Mouse (Mus musculus) cerebellum, adult 2 months (tissue): ENCODE data around the gene Gm47841. TPM values are rescaled to one million over a fixed set of nuclear protein-coding genes. Genes with fewer than 3 reads are reported as not detected.

Experiments
- DNase-seq, 2 experiments: peaks; one replicate each; pipeline ENCODE4 v3.0.0; 2021
- H3K27ac ChIP-seq: fragments of 200-500 bp; 2 replicates; pipeline ENCODE4 v1.5.1; 2012; ENCODE audit warnings: low read length, control low read depth, inconsistent platforms; ENCODE audit not compliant: insufficient read depth
- H3K27me3 ChIP-seq: fragments of 200-500 bp; 2 replicates; pipeline ENCODE4 v1.6.1; 2012; ENCODE audit warnings: inconsistent platforms, mild to moderate bottlenecking, low read length, moderate library complexity; ENCODE audit not compliant: control insufficient read depth, insufficient read depth
- H3K4me1 ChIP-seq: fragments of 200-500 bp; 2 replicates; pipeline ENCODE4 v1.6.1; 2011; ENCODE audit warnings: low read length; ENCODE audit not compliant: control insufficient read depth, insufficient read depth
- H3K4me3 ChIP-seq: fragments of 200-500 bp; replicated peaks from 2 replicates; pipeline ENCODE3; 2011; ENCODE audit warnings: mild to moderate bottlenecking, low read depth, low read length, control low read depth; ENCODE audit not compliant: insufficient read depth
- CTCF ChIP-seq: fragments of 200-500 bp; IDR thresholded peaks from 2 replicates; pipeline ENCODE4 v1.5.1; 2011; ENCODE audit warnings: low read depth, mild to moderate bottlenecking, control low read depth, low read length, moderate library complexity, borderline replicate concordance; ENCODE audit not compliant: insufficient read depth
- POLR2A ChIP-seq: fragments of 200-500 bp; IDR thresholded peaks from 2 replicates; pipeline ENCODE4 v1.6.1; 2011; ENCODE audit warnings: low read length, control low read depth, borderline replicate concordance; ENCODE audit not compliant: insufficient read depth
- WGBS: fragments of 180-500 bp; shearing (Covaris S2); methylation state at CpG from one replicate; pipeline ENCODE4 v1.1.7; 2018; 5-methylcytosine and 5-hydroxymethylcytosine counted together
- polyA plus RNA-seq: library from polyadenylated mRNA; depleted of rRNA; stranded (reverse); fragments of >200 nt; gene quantifications from 2 replicates; pipeline ENCODE4 v1.2.3, GENCODE M21; 2012

The Gm47841 gene
- polyA plus RNA-seq, 1 experiment = not detected

GRCm38 (mm10) chr15:101008386-101009010, 38.7 kb downstream of the Gm47841 start:
- Histone ChIP-seq H3K4me3 (no peak overlapping the region), H3K27ac (no peak overlapping the region), H3K4me1 (peaks cover 7% of the 10 kb centered on the region; the same call in 1 of the 2 replicates), H3K27me3 (no peaks in the 10 kb centered on the region)
- WGBS = 36% methylated on average over 14 of the region's 14 CpGs
- no peak for TF ChIP-seq CTCF
- TF ChIP-seq POLR2A = no peak
- no peak for DNase-seq

GRCm38 (mm10) chr15:101007236-101007635, 40.0 kb downstream of the Gm47841 start:
- TF ChIP-seq CTCF (no peak), POLR2A (no peak)
- DNase-seq = no peak
- Histone ChIP-seq H3K4me1 (peaks cover 7% of the 10 kb centered on the region; the same call in 1 of the 2 replicates), H3K27me3 (no peaks in the 10 kb centered on the region), H3K27ac (no peak overlapping the region), H3K4me3 (no peak overlapping the region)
- WGBS = 86% methylated on average over 7 of the region's 7 CpGs

DNA sequence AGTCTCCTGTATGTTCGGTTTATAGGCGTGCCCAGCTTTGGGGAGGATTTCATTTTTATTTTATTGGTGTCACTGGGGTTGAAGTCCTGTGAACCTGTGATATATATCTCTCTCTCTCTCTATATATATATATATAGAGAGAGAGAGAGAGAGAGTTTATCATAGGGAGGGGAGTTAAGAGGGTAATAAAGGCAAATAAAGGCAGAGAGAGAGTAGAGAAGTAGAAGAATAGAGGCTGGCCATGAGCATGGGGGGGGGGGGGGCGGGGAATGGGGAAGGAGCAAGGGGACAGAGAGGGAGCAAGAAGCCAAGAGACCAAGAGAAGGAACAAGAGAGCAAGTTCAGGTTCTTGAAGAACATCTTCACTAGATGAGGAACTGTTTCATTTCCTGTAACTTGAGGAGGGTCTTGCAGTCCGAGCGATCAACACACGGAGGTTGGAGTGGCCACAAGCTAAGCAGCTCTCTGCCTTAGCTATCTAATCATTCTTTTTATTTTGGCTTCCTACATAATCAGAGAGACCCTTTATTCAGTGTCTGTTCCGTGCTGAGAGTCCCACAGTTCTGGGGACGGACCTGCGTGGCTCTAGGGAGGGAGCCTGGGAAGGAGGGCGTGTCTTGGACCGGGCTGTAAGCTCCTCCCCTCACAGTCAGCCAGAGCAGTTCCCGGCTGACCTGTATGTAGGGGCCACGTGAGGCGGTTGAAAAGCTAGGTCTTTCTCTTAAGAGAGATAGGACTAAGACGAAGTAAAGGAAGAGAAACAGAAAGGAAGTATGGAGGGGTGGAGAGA, 40.8 kb downstream of the Gm47841 start:
- no peak for TF ChIP-seq POLR2A
- no peak for TF ChIP-seq CTCF
- Histone ChIP-seq H3K27me3 (no peaks in the 10 kb centered on the region), H3K4me3 (peak overlapping the region; percentile 27), H3K4me1 (peaks cover 7% of the 10 kb centered on the region; the same call in 1 of the 2 replicates), H3K27ac (no peak overlapping the region)
- whole genome bisulfite sequencing = 27% methylated on average over 14 of the region's 15 CpGs
- DNase-seq = no peak

GRCm38 (mm10) chr15:101005717-101006116, 41.5 kb downstream of the Gm47841 start:
- Histone ChIP-seq H3K4me3 (no peak overlapping the region), H3K27ac (no peak overlapping the region), H3K27me3 (no peaks in the 10 kb centered on the region), H3K4me1 (peaks cover 7% of the 10 kb centered on the region; the same call in 1 of the 2 replicates)
- TF ChIP-seq CTCF (no peak), POLR2A (no peak)
- 80% methylated on average over 8 of the region's 8 CpGs for WGBS
- DNase-seq = no peak

GRCm38 (mm10) chr15:101004538-101004937, 42.7 kb downstream of the Gm47841 start:
- 87% methylated on average over 3 of the region's 3 CpGs for WGBS
- TF ChIP-seq CTCF (no peak), POLR2A (no peak)
- no peak overlapping the region for H3K27ac ChIP-seq

DNA sequence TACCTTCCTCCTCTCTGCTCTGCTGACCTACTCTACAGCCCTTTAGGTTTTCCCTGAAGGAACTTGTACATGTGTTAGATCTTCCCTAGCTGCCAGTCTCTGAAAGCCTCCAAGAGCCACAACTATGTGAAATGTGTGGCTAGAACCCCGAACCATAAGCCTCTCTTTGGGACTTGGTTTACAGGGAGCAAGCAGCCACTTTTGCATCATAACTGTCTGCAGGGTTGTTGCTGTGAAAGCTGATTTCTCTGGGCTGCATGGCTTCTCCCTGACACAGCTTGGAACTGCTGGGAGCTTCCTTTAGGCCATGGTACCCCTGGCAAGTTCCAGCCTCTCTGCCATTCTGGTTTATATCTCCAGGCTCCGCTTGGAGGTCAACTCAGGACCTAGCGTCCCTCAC, 44.7 kb downstream of the Gm47841 start:
- no peak for DNase-seq
- H3K27me3 ChIP-seq = no peaks in the 10 kb centered on the region
- no peak overlapping the region for H3K4me3 ChIP-seq
- H3K27ac ChIP-seq = no peak overlapping the region
- no peak for TF ChIP-seq CTCF
- TF ChIP-seq POLR2A = no peak
- 99% methylated on average over 3 of the region's 3 CpGs for WGBS
- H3K4me1 ChIP-seq = 0 out of 2 replicates have a peak, but pooled peaks cover 3% of the 10 kb centered on the region

More at GRCm38 (mm10) chr15:101004538-101004937, 42.7 kb downstream of the Gm47841 start:
- Histone ChIP-seq H3K27me3 (no peaks in the 10 kb centered on the region), H3K4me1 (peaks cover 7% of the 10 kb centered on the region; the same call in 1 of the 2 replicates), H3K4me3 (no peak overlapping the region)
- no peak for DNase-seq

DNA sequence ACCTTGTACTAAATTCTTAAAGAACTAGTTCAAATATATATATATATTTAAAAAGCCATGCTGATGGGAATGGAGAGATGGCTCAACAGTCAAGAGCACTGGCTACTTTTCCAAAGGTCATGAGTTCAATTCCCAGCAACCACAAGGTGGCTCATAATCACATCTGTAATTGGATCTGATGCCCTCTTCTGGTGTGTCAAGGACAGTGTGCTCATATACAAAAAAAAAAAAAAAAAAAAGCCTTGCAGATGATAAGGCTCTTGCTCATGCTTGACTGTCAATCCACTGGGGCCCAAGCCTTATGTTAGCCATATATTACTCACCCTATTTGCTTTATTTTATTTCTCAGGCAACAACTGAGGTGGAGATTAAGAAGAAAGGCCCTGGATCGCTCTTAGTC, 45.5 kb downstream of the Gm47841 start:
- Histone ChIP-seq H3K4me1 (0 out of 2 replicates have a peak, but pooled peaks cover 6% of the 10 kb centered on the region), H3K27ac (no peak overlapping the region), H3K4me3 (no peak overlapping the region), H3K27me3 (no peaks in the 10 kb centered on the region)
- no peak for TF ChIP-seq CTCF
- TF ChIP-seq POLR2A = no peak
- DNase-seq = no peak
- 98% methylated on average over 1 of the region's 1 CpGs for WGBS
